Mouse (Mus musculus) limb, embryonic 15.5 days (tissue): Measurements from ENCODE around the gene Exoc6b. TPM values are rescaled to one million over a fixed set of nuclear protein-coding genes. Genes with fewer than 3 reads are reported as not detected.

Source experiments
- ATAC-seq: fragments of 200-750 bp; cut with Nextera tagmentation; 2 replicates; pipeline ENCODE4 v1.8.0; 2017; ENCODE audit warnings: low read depth, moderate TSS enrichment; ENCODE audit not compliant: insufficient number of reproducible peaks, low FRiP score, low TSS enrichment
- H3K27ac ChIP-seq: fragments of 300-500 bp; sonication (generic); 2 replicates; pipeline ENCODE4 v1.5.1; 2015; ENCODE audit warnings: moderate library complexity, mild to moderate bottlenecking, inconsistent platforms
- H3K27me3 ChIP-seq: fragments of 300-500 bp; sonication (generic); 2 replicates; pipeline ENCODE4 v1.6.1; 2015; ENCODE audit warnings: inconsistent platforms
- H3K36me3 ChIP-seq: fragments of 300-500 bp; sonication (generic); 2 replicates; pipeline ENCODE4 v1.6.1; 2015; ENCODE audit warnings: inconsistent platforms
- H3K4me1 ChIP-seq: fragments of 300-500 bp; sonication (generic); 2 replicates; pipeline ENCODE4 v1.6.1; 2015; ENCODE audit warnings: inconsistent platforms
- H3K4me2 ChIP-seq: fragments of 300-500 bp; sonication (generic); 2 replicates; pipeline ENCODE4 v1.6.1; 2015; ENCODE audit warnings: mild to moderate bottlenecking, inconsistent platforms
- H3K4me3 ChIP-seq: fragments of 300-500 bp; sonication (generic); 2 replicates; pipeline ENCODE4 v1.5.1; 2015; ENCODE audit warnings: mild to moderate bottlenecking, inconsistent platforms
- H3K9ac ChIP-seq: fragments of 300-500 bp; sonication (generic); 2 replicates; pipeline ENCODE4 v1.6.1; 2015; ENCODE audit warnings: inconsistent platforms
- H3K9me3 ChIP-seq: fragments of 300-500 bp; sonication (generic); 2 replicates; pipeline ENCODE4 v1.6.1; 2016; ENCODE audit warnings: inconsistent platforms
- WGBS: fragments of 180-500 bp; shearing (Covaris S2); methylation state at CpG from one replicate; pipeline ENCODE4 v1.1.7; 2015; 5-methylcytosine and 5-hydroxymethylcytosine counted together
- polyA plus RNA-seq: library from polyadenylated mRNA; unstranded; fragments of >200 nt; fragmentation: Nextera tagmentation; extraction: Ambion mirVana; gene quantifications from 2 replicates; pipeline ENCODE4 v1.2.1, GENCODE M21; 2015

The Exoc6b gene
- polyA plus RNA-seq, 1 experiment from 2014 or later: 35.7 TPM

DNA sequence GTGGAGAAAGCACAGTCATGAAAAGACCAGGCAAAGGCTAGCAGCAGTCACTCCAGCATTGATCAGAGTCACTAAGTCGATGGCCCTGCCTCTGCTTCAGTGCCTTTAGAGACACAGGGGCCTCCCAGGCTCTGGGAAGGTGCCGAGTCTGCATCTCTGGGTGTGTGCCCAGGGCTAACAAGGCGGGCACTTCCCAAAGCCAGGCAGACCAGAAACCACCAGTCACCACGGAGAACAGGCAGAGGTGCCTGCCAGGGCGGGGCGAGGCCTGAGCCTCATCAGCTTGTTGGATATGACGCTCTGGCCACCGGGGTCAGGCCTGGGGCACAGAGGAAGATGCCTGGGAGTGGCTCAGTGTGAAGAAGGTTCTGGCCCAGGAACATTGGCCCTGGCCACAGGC is 489.8 kb downstream of the Exoc6b start:
- ATAC-seq: no peak
- peaks cover 32% of the 10 kb centered on the region for H3K36me3 ChIP-seq
- no peaks in the 10 kb centered on the region for H3K9me3 ChIP-seq
- H3K9ac ChIP-seq: no peak overlapping the region
- no peak overlapping the region for H3K4me3 ChIP-seq
- peaks cover 73% of the 10 kb centered on the region for H3K4me1 ChIP-seq
- H3K27me3 ChIP-seq: peaks cover 23% of the 10 kb centered on the region; the same call in 1 of the 2 replicates
- peak overlapping the region; percentile 17; the same call in 1 of the 2 replicates for H3K27ac ChIP-seq
- WGBS: 57% methylated on average over 8 of the region's 8 CpGs
- no peak overlapping the region for H3K4me2 ChIP-seq

GRCm38 (mm10) chr6:84578928-84579327 is 490.4 kb downstream of the Exoc6b start:
- Histone ChIP-seq H3K36me3 (peaks cover 34% of the 10 kb centered on the region), H3K27ac (peak overlapping the region; percentile 17; the same call in 1 of the 2 replicates), H3K9ac (no peak overlapping the region), H3K27me3 (peaks cover 20% of the 10 kb centered on the region; the same call in 1 of the 2 replicates), H3K4me2 (no peak overlapping the region), H3K9me3 (no peaks in the 10 kb centered on the region), H3K4me1 (peaks cover 72% of the 10 kb centered on the region), H3K4me3 (no peak overlapping the region)
- ATAC-seq: no peak
- 15% methylated on average over 5 of the region's 5 CpGs for WGBS

DNA sequence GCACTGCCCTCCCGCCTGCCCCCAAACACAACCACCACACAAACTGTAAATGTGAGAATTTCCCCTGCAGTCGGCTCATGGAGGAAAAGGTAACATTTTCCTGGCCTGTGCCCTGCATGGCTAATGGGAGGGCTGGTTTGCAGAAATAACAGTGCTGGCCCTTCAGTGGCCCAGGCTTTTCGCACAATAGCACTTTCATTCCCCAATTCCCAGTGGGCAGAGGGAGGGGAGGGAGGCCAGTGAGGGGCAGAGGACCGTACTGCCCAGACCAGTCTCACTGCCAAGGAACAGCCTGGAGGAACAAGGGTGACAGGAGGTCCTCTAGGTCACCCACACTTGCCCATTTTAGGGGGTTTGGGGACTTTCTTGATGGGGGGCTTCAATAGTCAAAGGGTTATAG is 491.4 kb downstream of the Exoc6b start:
- H3K27me3 ChIP-seq: peaks cover 18% of the 10 kb centered on the region; the same call in 1 of the 2 replicates
- ATAC-seq: no peak
- H3K4me3 ChIP-seq: no peak overlapping the region
- peaks cover 42% of the 10 kb centered on the region for H3K36me3 ChIP-seq
- no peak overlapping the region for H3K9ac ChIP-seq
- no peak overlapping the region for H3K27ac ChIP-seq
- 50% methylated on average over 4 of the region's 4 CpGs for WGBS
- H3K4me2 ChIP-seq: no peak overlapping the region
- H3K4me1 ChIP-seq: peaks cover 70% of the 10 kb centered on the region
- H3K9me3 ChIP-seq: no peaks in the 10 kb centered on the region

DNA sequence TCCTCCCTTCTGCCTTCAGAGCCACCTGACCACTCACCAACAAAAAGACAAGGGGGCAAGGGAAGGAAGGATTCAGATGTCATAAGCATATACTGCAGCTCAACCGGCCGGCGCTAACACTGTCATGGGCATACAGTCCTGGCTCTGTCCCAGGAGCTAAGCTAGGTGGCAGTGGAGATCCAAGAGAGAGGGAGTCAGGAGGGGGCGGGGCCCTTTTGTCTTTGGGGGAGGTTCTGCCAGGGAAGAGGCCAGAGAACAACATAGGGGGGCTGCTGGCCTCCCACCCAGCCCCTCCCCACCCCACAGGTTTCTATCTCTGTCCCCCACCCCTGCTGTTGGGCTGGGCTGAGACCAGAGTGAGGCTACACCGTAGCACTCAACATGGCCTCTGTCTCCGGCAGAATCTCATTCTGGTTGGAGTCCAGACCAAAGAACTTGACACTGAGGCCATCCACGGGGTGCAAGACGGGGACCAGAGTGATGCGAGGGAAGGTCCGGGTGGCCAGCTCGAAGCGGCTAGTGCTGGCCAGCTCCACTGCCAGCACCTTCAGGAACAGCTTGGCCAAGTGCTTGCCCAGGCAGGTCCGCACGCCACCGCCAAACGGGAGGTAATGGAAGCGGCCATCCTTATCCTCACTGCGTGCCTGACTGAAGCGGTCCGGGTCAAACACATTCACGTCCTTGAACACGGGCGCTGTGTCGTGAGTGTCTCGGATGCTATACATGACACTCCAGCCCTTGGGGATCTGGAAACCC is 495.2 kb downstream of the Exoc6b start:
- H3K9ac ChIP-seq: no peak overlapping the region
- peaks cover 42% of the 10 kb centered on the region for H3K36me3 ChIP-seq
- no peak for ATAC-seq
- no peaks in the 10 kb centered on the region for H3K9me3 ChIP-seq
- H3K4me2 ChIP-seq: no peak overlapping the region
- WGBS: 46% methylated on average over 25 of the region's 25 CpGs
- H3K4me1 ChIP-seq: peaks cover 44% of the 10 kb centered on the region
- no peak overlapping the region for H3K27ac ChIP-seq
- H3K27me3 ChIP-seq: 0 out of 2 replicates have a peak, but pooled peaks cover 2% of the 10 kb centered on the region
- no peak overlapping the region for H3K4me3 ChIP-seq

DNA sequence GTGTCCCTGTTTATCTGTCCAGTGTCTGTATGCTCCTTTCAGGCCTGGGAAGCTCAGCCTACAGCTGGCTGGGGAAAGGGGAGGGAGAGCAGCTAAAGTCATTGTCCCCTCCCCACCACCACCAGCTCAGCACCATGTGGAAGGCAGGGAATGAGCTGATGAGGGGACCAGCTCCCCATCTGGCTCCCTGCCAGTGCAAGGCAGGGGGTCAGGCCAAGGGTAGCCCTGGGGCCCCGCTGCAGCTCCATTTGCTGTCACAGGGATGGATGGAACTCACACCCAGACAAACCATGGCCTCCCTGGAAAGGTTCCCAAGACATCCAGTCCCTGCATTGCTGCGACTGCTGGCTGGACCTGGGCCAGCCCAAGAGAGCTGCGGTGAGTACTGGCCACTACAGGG is 499.3 kb downstream of the Exoc6b start:
- Histone ChIP-seq H3K4me1 (peaks cover 41% of the 10 kb centered on the region), H3K9me3 (no peaks in the 10 kb centered on the region), H3K4me3 (no peak overlapping the region), H3K36me3 (peaks cover 14% of the 10 kb centered on the region; the same call in 1 of the 2 replicates), H3K4me2 (no peak overlapping the region), H3K9ac (no peak overlapping the region), H3K27me3 (0 out of 2 replicates have a peak, but pooled peaks cover 2% of the 10 kb centered on the region), H3K27ac (0 out of 2 replicates have a peak overlapping the region, but pooled peaks have one; percentile 7)
- WGBS: 29% methylated on average over 3 of the region's 3 CpGs
- no peak for ATAC-seq

DNA sequence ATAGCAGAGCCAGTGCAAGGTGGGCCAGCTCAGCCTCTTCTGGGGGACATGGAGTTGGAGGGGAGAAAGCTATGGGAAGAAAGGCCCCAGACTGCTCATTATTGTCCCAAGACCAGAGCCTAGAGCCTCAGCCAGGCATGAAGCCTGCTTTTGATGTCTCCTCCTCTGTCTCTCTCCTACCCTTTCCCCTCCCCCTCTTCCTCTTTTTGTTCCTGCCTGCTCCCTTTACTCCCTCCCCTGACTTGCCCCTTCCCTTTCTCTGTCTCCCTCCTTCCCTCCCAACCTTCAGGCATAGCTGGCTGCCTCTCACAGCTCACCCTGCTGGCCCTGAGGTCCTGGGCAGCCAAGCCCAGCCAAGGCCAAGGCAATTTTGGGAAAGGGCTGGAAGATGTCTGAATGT is 499.7 kb downstream of the Exoc6b start:
- no peak for ATAC-seq
- H3K4me1 ChIP-seq: peaks cover 41% of the 10 kb centered on the region
- H3K27ac ChIP-seq: no peak overlapping the region
- H3K36me3 ChIP-seq: 0 out of 2 replicates have a peak, but pooled peaks cover 9% of the 10 kb centered on the region
- H3K4me3 ChIP-seq: no peak overlapping the region
- H3K9ac ChIP-seq: no peak overlapping the region
- no peak overlapping the region for H3K4me2 ChIP-seq
- 0 out of 2 replicates have a peak, but pooled peaks cover 2% of the 10 kb centered on the region for H3K27me3 ChIP-seq
- no peaks in the 10 kb centered on the region for H3K9me3 ChIP-seq

- Histone ChIP-seq H3K27ac (no peak overlapping the region), H3K36me3 (0 out of 2 replicates have a peak, but pooled peaks cover 7% of the 10 kb centered on the region), H3K27me3 (0 out of 2 replicates have a peak, but pooled peaks cover 2% of the 10 kb centered on the region), H3K9me3 (no peaks in the 10 kb centered on the region), H3K4me3 (no peak overlapping the region), H3K9ac (no peak overlapping the region), H3K4me2 (no peak overlapping the region), H3K4me1 (peaks cover 35% of the 10 kb centered on the region)
- ATAC-seq: no peak
- WGBS: 67% methylated on average over 6 of the region's 6 CpGs
Measured at GRCm38 (mm10) chr6:84568880-84569279, 500.4 kb downstream of the Exoc6b start.

Other genes starting within 250 kb of the Exoc6b start
- gene Spr, start 68.3 kb upstream of the Exoc6b start, polyA plus RNA-seq: 38.4 and 47.1 TPM in 2 replicates
- 0.20 TPM in 1 of 2 replicates, not detected in the other for gene Emx1, start 117.9 kb upstream of the Exoc6b start, polyA plus RNA-seq